Mouse (Mus musculus) adrenal gland, adult (tissue): Measurements from ENCODE around the gene Neo1.

Experiments
- DNase-seq, 2 experiments: peaks; one replicate each; pipeline ENCODE4 v3.0.0; 2022 to 2023; ENCODE audit warnings: low spot score in 1 of 2; ENCODE audit not compliant: inconsistent age in 2 of 2

Gene Neo1

GRCm38 (mm10) chr9:59036159-59036731, at the start of gene Neo1:
Gene Neo1, minus strand, starts transcription at chr9:59036441.
- DNase-seq, result peak; percentile 97

DNA sequence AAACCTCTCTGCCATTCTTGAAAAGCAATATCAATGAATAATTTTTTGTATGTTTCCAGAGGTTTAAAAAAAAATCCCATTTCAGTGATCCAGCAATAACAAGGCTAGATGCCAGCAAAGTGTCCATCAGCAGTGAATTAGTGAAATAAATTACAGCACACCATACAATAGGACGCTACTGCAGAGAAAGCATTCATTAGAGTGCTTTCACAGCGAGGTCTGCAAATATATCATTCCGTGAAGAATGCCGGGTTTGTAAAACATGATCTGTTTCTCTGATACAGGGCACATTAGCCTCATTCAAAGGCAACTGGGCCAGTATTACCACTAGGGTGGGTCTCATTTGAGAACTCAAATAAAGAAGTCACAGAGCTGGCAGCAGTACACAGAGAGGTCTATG, 39.4 kb upstream of the Neo1 start:
- DNase-seq, result no peak

GRCm38 (mm10) chr9:59073887-59074286, 37.6 kb upstream of the Neo1 start:
- DNase-seq, result no peak

DNA sequence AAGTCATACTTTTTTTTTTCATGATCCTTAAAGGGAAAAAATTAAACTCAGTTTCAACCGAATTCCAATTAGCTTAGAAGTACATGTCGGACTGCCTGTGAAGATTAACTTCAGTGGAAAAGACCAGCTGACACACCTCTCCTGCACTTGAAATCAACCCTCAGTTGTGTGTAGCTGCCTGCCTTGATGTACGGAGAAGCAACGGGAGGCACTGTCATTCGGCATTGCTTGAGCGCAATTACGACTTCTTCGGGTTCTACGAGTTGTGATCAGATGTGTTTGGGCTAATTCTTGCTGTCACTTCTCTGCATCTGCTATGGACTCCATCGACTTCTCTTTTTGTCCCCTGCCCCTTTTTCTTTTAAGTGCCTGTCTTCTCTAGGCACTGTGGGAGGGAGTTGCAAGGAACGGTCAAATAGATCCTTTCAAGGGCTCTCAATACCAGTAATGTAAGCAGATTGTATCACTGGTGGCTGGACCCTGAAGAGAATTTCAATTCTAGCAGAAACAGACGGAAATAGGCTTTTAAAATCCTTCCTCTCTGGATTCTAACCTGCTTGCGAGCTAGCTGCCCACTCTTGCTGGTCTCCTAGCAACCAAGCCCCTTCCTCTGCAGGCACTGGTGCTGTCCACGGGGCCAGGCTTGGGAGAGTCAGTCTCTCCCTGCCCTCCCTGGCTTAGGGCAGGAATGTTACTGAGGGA, 36.0 kb upstream of the Neo1 start:
- no peak for DNase-seq

GRCm38 (mm10) chr9:59071220-59071977, 35.2 kb upstream of the Neo1 start:
- peak; percentile 40 to 66 for DNase-seq

- no peak for DNase-seq
These were observed 34.0 kb upstream of the Neo1 start for GRCm38 (mm10) chr9:59070216-59070615.

DNA sequence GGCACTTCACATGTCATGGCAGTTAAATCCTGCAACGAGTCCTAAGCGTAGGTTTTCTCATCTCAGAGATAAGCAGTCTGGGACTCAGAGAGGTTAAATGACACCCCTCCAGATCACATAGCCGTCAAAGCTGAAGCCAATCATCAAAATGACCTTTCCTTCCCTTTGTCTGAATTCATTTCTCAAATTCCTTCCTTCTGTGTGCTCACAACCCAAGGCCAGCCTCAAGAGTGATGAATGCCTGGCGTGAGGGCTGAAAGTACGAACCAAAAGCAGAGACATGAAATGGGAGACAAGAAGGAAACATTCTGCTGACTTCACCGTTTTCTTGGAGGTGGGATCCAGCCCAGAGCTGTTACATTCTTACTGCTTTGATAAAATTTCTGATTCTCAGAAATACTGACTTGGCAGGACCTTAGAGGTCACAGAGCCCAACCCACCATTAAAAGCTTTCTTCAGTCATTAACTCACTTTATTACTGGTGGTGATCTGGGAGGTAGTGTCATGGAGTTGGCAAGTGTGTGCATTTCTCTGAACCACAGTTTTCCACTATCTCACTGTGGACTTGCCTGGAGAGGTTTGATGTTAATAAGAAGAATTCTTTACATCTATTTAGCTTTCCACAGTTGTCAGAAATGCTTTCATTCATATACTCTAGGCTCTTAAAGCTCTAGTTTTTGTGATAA, 29.5 kb upstream of the Neo1 start:
- DNase-seq, result peak; percentile 77 to 81

DNA sequence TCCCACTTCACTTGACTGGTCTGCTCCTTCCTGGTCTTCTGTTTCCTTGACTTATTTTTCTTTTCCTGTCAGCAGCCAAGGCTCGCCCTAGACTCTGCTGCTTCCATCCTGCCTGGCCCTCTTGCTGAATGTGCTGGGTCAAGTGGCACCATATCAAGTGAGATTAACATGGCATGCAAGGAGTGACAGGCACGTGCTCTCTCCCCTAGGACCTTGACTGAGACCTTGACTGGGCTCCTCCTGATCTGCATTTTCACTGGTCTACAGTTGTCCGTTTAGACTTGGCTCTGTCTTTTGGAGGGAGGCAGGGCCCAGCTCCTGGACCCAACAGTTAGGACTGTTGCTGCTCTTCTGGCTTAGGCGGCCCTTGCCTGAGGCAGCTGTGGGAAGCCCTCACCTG, 26.2 kb upstream of the Neo1 start:
- DNase-seq, result peak; percentile 31 to 34

DNA sequence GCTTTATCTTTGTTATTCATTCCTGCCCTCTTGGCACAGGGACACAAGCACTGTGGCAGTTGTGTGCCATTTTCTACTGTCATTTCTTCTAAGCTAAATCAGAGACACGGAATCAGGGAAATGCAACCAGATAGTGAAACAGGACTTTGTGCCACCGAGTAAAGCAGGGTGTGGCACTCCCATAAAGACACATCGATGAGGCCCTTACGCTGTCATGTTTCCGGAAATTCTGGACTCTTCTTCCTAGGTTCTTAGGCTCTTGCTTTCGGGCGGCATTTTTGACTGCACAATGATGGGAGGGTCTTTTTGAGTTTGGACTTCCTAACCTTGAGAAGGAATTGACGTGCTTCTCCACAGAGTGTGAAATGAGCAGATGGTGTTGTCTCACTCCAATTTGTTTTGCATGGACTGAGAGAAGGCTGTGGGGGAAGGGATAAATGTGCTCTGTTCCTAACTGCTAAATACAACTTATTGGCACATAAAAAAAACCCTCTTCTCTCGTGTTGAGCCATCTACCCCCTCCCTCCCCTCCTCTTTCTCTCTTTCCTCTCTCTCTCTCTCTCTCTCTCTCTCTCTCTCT, 23.9 kb upstream of the Neo1 start:
- DNase-seq, result no peak

- no peak for DNase-seq
These were observed 22.9 kb upstream of the Neo1 start for GRCm38 (mm10) chr9:59059158-59059557.

GRCm38 (mm10) chr9:59058060-59058459, 21.8 kb upstream of the Neo1 start:
- DNase-seq, result no peak

GRCm38 (mm10) chr9:59056281-59056680, 20.0 kb upstream of the Neo1 start:
- peak; percentile 88 to 91 for DNase-seq

GRCm38 (mm10) chr9:59041805-59042204, 5.6 kb upstream of the Neo1 start:
- peak in 1 of 2 experiments; percentile 21 for DNase-seq

- DNase-seq, result peak in 1 of 2 experiments; percentile 90
These were observed 596 bp upstream of the Neo1 start for GRCm38 (mm10) chr9:59036732-59037341.

- peak; percentile 63 to 81 for DNase-seq
These were observed 691 bp downstream of the Neo1 start for GRCm38 (mm10) chr9:59035342-59036158.

DNA sequence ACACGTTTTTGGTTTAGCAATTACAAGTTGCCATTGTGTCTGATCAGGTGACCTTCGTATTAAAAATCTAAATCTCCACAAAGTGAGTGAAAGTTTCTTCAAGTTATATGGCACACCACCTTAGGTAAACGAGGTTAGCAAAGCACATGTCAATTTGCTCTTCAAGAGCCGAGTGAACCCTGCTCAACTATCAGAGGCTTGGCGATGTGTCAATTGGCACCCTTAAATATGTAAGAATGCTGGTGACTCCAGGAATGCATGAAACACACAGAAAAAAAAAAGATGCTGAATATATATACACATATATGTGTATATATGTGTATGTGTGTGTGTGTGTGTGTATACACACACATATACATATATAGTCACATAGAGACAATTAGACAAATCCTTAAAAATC, 1.4 kb downstream of the Neo1 start:
- peak in 1 of 2 experiments; percentile 49 for DNase-seq

- no peak for DNase-seq
These were observed 2.7 kb downstream of the Neo1 start for GRCm38 (mm10) chr9:59033492-59033891.

- DNase-seq, result no peak
These were observed 11.9 kb downstream of the Neo1 start for GRCm38 (mm10) chr9:59024245-59024844.

- DNase-seq, result no peak
These were observed 20.1 kb downstream of the Neo1 start for GRCm38 (mm10) chr9:59016060-59016719.
